Mouse (Mus musculus): Measurements from ENCODE around the gene Tnip1. TPM values are rescaled to one million over a fixed set of nuclear protein-coding genes. Genes with fewer than 3 reads are reported as not detected.
A peak's percentile ranks its signal among the peaks of the same experiment; 100 is the strongest.

The Tnip1 gene
- polyA plus RNA-seq, 1 experiment from 2014 or later, result 13.6 TPM

- Histone ChIP-seq H3K4me1 (peaks cover 15% of the 10 kb centered on the region), H3K36me3 (no peaks in the 10 kb centered on the region), H3K27ac (replicated peaks) (peak overlapping the region; percentile 42; the same call in 1 of the 2 replicates), H3K4me3 (no peak overlapping the region), H3K9me3 (no peaks in the 10 kb centered on the region), H3K27me3 (no peaks in the 10 kb centered on the region), H3K4me2 (replicated peaks) (peak overlapping the region; percentile 25; the same call in 1 of the 2 replicates), H3K9ac (replicated peaks) (0 out of 2 replicates have a peak overlapping the region, but pooled peaks have one; percentile 31)
- ATAC-seq (ENCODE audit: low FRiP score, low read depth), result no peak
- WGBS, result 36% methylated on average over 9 of the region's 9 CpGs
Observed at GRCm38 (mm10) chr11:54953993-54954446, 8.7 kb downstream of the Tnip1 start.

- ATAC-seq (ENCODE audit: low FRiP score, low read depth), result no peak
- Histone ChIP-seq H3K9ac (replicated peaks) (no peak overlapping the region), H3K27me3 (no peaks in the 10 kb centered on the region), H3K4me1 (peaks cover 15% of the 10 kb centered on the region), H3K4me3 (no peak overlapping the region), H3K9me3 (no peaks in the 10 kb centered on the region), H3K36me3 (no peaks in the 10 kb centered on the region), H3K27ac (replicated peaks) (no peak overlapping the region), H3K4me2 (replicated peaks) (no peak overlapping the region)
- WGBS, result 81% methylated on average over 6 of the region's 6 CpGs
Observed at GRCm38 (mm10) chr11:54952651-54953050, 10.1 kb downstream of the Tnip1 start.

- H3K4me2 ChIP-seq (replicated peaks), result no peak overlapping the region
- no peak overlapping the region for H3K4me3 ChIP-seq
- no peak for ATAC-seq (ENCODE audit: low FRiP score, low read depth)
- no peaks in the 10 kb centered on the region for H3K9me3 ChIP-seq
- 82% methylated on average over 6 of the region's 6 CpGs for WGBS
- no peak overlapping the region for H3K27ac ChIP-seq (replicated peaks)
- peaks cover 12% of the 10 kb centered on the region for H3K4me1 ChIP-seq
- H3K36me3 ChIP-seq, result no peaks in the 10 kb centered on the region
- no peaks in the 10 kb centered on the region for H3K27me3 ChIP-seq
- H3K9ac ChIP-seq (replicated peaks), result no peak overlapping the region
Observed at GRCm38 (mm10) chr11:54950684-54951083, 12.0 kb downstream of the Tnip1 start.

DNA sequence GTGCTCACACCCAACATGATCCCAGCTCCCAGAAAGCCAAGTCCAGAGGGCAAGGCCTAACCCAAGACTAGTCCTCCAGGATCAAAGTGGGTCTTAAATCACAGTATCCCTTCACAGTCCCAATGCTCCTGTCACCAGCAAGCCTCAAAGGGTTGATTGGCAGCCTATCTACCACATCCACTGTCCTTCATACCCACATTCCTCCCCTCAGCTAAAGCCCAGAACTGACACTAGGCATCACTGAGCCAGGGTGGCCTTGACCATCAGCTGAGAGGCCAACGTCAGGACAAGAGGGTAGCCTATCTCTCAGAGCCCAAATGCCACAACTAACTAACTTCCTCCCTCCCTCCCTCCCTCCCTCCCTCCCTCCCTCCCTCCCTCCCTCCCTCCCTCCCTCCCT is 13.0 kb downstream of the Tnip1 start:
- Histone ChIP-seq H3K4me1 (peaks cover 9% of the 10 kb centered on the region), H3K27me3 (no peaks in the 10 kb centered on the region), H3K36me3 (no peaks in the 10 kb centered on the region), H3K9me3 (no peaks in the 10 kb centered on the region), H3K4me3 (no peak overlapping the region), H3K4me2 (replicated peaks) (no peak overlapping the region), H3K9ac (replicated peaks) (no peak overlapping the region), H3K27ac (replicated peaks) (no peak overlapping the region)
- 83% methylated on average over 1 of the region's 1 CpGs for WGBS
- no peak for ATAC-seq (ENCODE audit: low FRiP score, low read depth)

- no peak for ATAC-seq (ENCODE audit: low FRiP score, low read depth)
Observed at GRCm38 (mm10) chr11:54944702-54945101, 18.0 kb downstream of the Tnip1 start.

DNA sequence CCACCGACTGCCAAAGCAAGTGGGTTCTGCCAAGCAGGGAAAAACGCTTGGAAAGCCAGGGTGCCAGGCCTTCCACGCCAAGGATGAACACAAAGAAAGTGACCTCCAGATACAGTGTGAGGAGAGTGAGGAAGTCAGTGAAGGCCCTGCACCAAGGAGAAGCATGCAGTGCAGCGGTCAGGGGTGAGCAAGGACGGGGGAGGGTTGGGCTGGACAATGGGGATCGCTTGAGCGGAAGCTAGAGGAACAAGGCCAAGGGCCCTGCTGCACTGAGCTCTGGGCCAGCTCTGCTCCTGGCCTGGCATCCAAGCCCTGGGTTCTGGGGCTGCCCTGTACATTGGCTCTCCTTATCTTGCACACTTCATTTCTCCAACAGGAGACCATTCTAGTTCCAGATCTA is 22.7 kb downstream of the Tnip1 start:
- 77% methylated on average over 7 of the region's 7 CpGs for WGBS
- Histone ChIP-seq H3K9me3 (no peaks in the 10 kb centered on the region), H3K4me3 (no peak overlapping the region), H3K4me2 (replicated peaks) (no peak overlapping the region), H3K27me3 (no peaks in the 10 kb centered on the region), H3K36me3 (peaks cover 7% of the 10 kb centered on the region), H3K27ac (replicated peaks) (no peak overlapping the region), H3K4me1 (peaks cover 7% of the 10 kb centered on the region), H3K9ac (replicated peaks) (no peak overlapping the region)
- ATAC-seq (ENCODE audit: low FRiP score, low read depth), result no peak

More at GRCm38 (mm10) chr11:54944702-54945101, 18.0 kb downstream of the Tnip1 start:
- no peak overlapping the region for H3K27ac ChIP-seq (replicated peaks)
- 90% methylated on average over 3 of the region's 3 CpGs for WGBS
- H3K27me3 ChIP-seq, result no peaks in the 10 kb centered on the region
- no peaks in the 10 kb centered on the region for H3K36me3 ChIP-seq
- H3K9ac ChIP-seq (replicated peaks), result no peak overlapping the region
- H3K4me2 ChIP-seq (replicated peaks), result no peak overlapping the region
- no peaks in the 10 kb centered on the region for H3K4me1 ChIP-seq
- H3K4me3 ChIP-seq, result no peak overlapping the region
- no peaks in the 10 kb centered on the region for H3K9me3 ChIP-seq

GRCm38 (mm10) chr11:54939501-54939900 is 23.2 kb downstream of the Tnip1 start:
- H3K9me3 ChIP-seq, result no peaks in the 10 kb centered on the region
- no peaks in the 10 kb centered on the region for H3K27me3 ChIP-seq
- no peak overlapping the region for H3K9ac ChIP-seq (replicated peaks)
- H3K4me3 ChIP-seq, result no peak overlapping the region
- H3K27ac ChIP-seq (replicated peaks), result no peak overlapping the region
- no peak overlapping the region for H3K4me2 ChIP-seq (replicated peaks)
- H3K4me1 ChIP-seq, result peaks cover 7% of the 10 kb centered on the region
- ATAC-seq (ENCODE audit: low FRiP score, low read depth), result no peak
- peaks cover 7% of the 10 kb centered on the region for H3K36me3 ChIP-seq
- 81% methylated on average over 8 of the region's 8 CpGs for WGBS

DNA sequence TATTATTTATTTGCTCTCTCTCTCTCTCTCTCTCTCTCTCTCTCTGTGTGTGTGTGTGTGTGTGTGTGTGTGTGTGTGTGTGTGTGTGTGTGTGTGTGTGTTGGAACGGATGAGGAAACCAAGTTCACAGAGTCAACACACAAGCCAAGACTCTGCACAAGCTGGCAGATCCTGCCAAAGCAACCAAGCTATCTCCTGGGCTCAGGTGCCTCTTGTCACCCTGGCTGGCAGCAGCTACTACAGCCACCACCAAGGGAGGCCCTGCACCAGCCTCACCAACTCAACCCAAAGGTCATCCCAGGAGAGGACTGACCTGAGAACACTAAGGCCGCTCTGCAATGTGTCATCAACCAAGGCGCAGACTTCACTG is 26.0 kb downstream of the Tnip1 start:
- no peak overlapping the region for H3K4me3 ChIP-seq
- H3K4me1 ChIP-seq, result peaks cover 7% of the 10 kb centered on the region
- no peak overlapping the region for H3K9ac ChIP-seq (replicated peaks)
- H3K4me2 ChIP-seq (replicated peaks), result no peak overlapping the region
- WGBS, result 97% methylated on average over 2 of the region's 3 CpGs
- peaks cover 7% of the 10 kb centered on the region for H3K36me3 ChIP-seq
- ATAC-seq (ENCODE audit: low FRiP score, low read depth), result no peak
- no peaks in the 10 kb centered on the region for H3K9me3 ChIP-seq
- H3K27me3 ChIP-seq, result no peaks in the 10 kb centered on the region
- no peak overlapping the region for H3K27ac ChIP-seq (replicated peaks)

DNA sequence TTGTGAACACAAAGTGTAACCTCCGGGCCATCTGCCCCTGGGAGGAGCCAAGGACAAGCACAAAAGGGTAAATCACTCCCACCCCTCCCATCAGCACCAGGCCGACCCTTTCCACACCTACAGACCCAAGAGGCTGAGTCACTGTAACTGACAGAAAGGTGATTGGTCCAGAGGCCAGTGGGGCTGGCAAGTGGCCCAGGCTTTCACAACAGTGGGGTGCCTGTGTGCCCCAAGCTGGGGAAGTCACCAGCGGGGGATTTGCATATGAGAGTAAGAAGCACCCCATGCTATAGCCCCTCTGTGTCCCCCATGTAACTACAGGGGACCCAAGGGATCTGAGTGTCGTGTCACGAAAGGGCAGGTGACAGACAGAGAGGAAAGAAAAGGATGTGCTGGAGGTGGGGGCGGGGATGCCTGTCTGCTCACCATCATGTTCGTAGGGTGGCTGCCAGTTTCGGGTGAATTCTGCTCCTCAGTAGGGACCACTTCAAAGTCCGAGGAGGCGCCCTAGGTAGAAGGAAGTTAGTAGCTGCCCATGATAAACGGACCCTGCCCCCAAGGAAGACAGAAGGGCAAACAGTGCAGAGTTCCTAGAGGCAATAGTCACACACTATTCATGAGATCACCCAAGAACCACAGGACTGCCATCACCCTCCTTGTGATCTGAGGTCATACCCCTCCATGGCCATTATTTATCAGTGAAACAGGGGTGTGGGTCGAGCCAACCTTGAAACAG is 26.5 kb downstream of the Tnip1 start:
- ATAC-seq (ENCODE audit: low FRiP score, low read depth), result no peak
- Histone ChIP-seq H3K27me3 (no peaks in the 10 kb centered on the region), H3K4me3 (no peak overlapping the region), H3K4me1 (peaks cover 7% of the 10 kb centered on the region), H3K9ac (replicated peaks) (no peak overlapping the region), H3K27ac (replicated peaks) (no peak overlapping the region), H3K36me3 (peaks cover 7% of the 10 kb centered on the region), H3K9me3 (no peaks in the 10 kb centered on the region), H3K4me2 (replicated peaks) (no peak overlapping the region)
- WGBS, result 41% methylated on average over 12 of the region's 12 CpGs

- no peak overlapping the region for H3K9ac ChIP-seq (replicated peaks)
- no peak overlapping the region for H3K4me3 ChIP-seq
- H3K27me3 ChIP-seq, result no peaks in the 10 kb centered on the region
- no peak overlapping the region for H3K27ac ChIP-seq (replicated peaks)
- H3K36me3 ChIP-seq, result peaks cover 8% of the 10 kb centered on the region
- 93% methylated on average over 7 of the region's 7 CpGs for WGBS
- H3K4me1 ChIP-seq, result peaks cover 7% of the 10 kb centered on the region
- no peaks in the 10 kb centered on the region for H3K9me3 ChIP-seq
- no peak overlapping the region for H3K4me2 ChIP-seq (replicated peaks)
- ATAC-seq (ENCODE audit: low FRiP score, low read depth), result no peak
Observed at GRCm38 (mm10) chr11:54934198-54934597, 28.5 kb downstream of the Tnip1 start.

- H3K36me3 ChIP-seq, result peaks cover 15% of the 10 kb centered on the region
- H3K27ac ChIP-seq (replicated peaks), result no peak overlapping the region
- ATAC-seq (ENCODE audit: low FRiP score, low read depth), result no peak
- no peak overlapping the region for H3K4me2 ChIP-seq (replicated peaks)
- no peaks in the 10 kb centered on the region for H3K27me3 ChIP-seq
- no peak overlapping the region for H3K9ac ChIP-seq (replicated peaks)
- WGBS, result 93% methylated on average over 6 of the region's 6 CpGs
- no peak overlapping the region for H3K4me3 ChIP-seq
- H3K4me1 ChIP-seq, result peaks cover 10% of the 10 kb centered on the region
- H3K9me3 ChIP-seq, result no peaks in the 10 kb centered on the region
Observed at GRCm38 (mm10) chr11:54932540-54932939, 30.2 kb downstream of the Tnip1 start.

GRCm38 (mm10) chr11:54931405-54932093 is 31.2 kb downstream of the Tnip1 start:
- H3K4me1 ChIP-seq, result peaks cover 10% of the 10 kb centered on the region
- no peaks in the 10 kb centered on the region for H3K27me3 ChIP-seq
- H3K9me3 ChIP-seq, result no peaks in the 10 kb centered on the region
- H3K4me2 ChIP-seq (replicated peaks), result no peak overlapping the region
- no peak for ATAC-seq (ENCODE audit: low FRiP score, low read depth)
- H3K36me3 ChIP-seq, result peaks cover 19% of the 10 kb centered on the region; the same call in 1 of the 2 replicates
- H3K27ac ChIP-seq (replicated peaks), result no peak overlapping the region
- 68% methylated on average over 5 of the region's 5 CpGs for WGBS
- H3K9ac ChIP-seq (replicated peaks), result no peak overlapping the region
- no peak overlapping the region for H3K4me3 ChIP-seq

Data from midbrain, embryonic 12.5 days (tissue).